Mouse (Mus musculus): ENCODE data around the gene Znhit1. TPM values are rescaled to one million over a fixed set of nuclear protein-coding genes. Genes with fewer than 3 reads are reported as not detected.

The Znhit1 gene
- polyA plus RNA-seq (2014; fragmentation: Illumina TruSeq; extraction: RNeasy Lipid Tissue Mini Kit (QIAGEN cat#74804); ENCODE audit: low replicate concordance): 1.9 TPM

DNA sequence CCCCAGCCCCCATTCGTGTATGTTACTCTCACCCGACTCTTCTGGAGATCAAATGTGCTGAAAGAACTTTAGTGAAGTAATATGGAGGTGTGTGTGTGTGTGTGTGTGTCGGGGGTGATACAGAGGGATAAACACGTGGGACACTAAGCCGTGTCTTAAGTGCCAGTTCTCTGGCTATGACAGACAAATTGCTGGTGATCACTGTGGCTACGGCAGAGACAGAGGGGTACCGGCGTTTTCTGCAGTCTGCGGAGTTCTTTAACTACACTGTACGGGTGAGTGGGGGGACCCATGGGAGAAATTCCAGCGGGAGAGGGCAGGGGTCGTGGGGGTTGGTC lies at the start of gene Znhit1:
TSS of gene Znhit1 (minus strand) at position 88 of the 338 bp plus-strand sequence.

DNA sequence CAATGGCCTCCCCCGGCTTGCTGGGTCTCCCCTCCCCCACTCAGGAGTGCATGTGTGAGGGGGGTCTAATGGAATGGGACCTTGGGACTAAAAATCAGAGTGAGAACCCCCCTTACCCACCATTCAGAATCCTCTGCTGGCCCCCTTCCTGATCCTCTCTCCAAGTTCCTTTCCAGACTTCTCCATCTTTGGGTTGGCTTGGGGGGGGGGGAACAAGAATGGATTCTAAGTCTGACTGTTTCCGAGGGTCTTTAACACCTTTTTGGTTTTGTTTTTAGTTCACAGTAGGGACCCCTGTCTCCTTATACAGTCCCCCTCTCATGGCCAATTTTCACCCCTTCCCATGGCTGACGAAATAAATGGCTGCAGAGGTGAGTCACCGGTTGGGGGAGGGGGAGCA lies 38.3 kb upstream of the Znhit1 start, which contains the start of gene Vgf:
TSS of gene Vgf (plus strand) at position 301 of the 400 bp plus-strand sequence.

DNA sequence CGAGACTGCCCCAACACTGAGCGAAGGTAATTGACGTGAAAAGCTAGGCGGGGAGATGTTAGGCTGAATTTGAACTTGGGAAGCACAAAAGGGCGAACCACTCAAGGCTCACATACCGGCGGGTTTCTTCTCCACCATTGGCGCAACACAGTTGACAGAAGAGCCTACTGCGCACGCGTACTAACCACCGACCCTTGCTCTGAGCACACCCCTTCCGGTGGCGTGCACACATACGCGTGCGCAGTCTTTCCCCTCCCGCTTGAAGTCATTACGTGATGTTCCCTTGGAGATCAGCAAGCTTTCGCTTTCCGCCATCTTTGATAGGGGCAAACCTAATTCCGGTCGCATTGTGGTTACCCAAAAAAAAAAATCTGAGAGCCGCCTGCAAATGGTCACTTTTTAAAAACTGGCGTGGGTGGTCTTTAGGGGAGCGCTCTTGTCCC lies 1.1 kb downstream of the Znhit1 start, which contains the start of gene Plod3:
TSS of gene Plod3 (plus strand) at position 325 of the 443 bp plus-strand sequence.

DNA sequence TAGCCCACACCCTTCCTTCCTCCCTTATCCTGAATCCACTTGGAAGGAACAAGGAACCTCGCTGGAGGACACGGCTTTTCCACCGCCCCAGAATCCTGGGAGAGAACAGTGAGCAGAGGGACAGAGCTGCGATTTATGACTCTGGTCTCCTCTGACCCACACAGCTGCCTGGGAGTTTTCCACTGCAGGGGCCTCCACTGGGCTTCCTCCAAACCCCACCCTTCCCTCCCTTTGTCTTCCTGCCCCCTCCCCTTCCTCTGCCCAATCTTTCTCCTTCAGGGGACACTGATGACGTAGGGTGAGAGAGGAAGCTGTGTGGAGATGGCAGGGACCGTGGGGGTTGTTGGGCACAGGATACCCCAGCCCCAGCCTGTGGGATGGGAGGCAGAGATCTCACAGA lies 21.5 kb downstream of the Znhit1 start, which contains the start of gene Cldn15:
TSS of gene Cldn15 (plus strand) at position 286 of the 400 bp plus-strand sequence.

DNA sequence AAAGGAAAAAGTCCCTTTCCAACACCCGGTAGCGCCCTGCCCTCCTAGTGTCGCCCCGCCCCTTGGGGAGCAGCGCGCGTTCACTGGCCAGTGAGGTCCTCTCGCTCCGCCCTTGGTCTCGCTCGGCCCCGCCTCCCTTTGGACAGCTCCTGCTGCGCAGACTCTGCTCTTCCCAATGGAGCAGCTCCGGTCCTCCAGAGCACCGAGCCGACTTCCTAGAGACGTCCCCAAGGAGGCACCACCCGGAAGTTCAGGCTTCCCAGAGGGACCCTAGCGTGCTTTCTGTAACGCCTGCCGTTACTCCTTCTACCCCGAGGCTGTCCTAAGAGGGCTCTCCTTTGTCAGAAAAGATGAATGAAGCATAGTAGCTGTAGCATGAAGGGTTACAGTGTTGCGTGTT lies 34.8 kb downstream of the Znhit1 start, which contains the start of gene Fis1:
TSS of gene Fis1 (plus strand) at position 261 of the 400 bp plus-strand sequence.

Other genes starting within 250 kb of the Znhit1 start
- gene Col26a1, start 104.8 kb downstream of the Znhit1 start, polyA plus RNA-seq (2014; fragmentation: Illumina TruSeq; extraction: RNeasy Lipid Tissue Mini Kit (QIAGEN cat#74804); ENCODE audit: low replicate concordance): not detected
- 3.0 TPM for gene Ift22, start 79.9 kb downstream of the Znhit1 start, polyA plus RNA-seq (2014; fragmentation: Illumina TruSeq; extraction: RNeasy Lipid Tissue Mini Kit (QIAGEN cat#74804); ENCODE audit: low replicate concordance)
- 3.2 TPM for gene Fis1, start 34.7 kb downstream of the Znhit1 start, polyA plus RNA-seq (2014; fragmentation: Illumina TruSeq; extraction: RNeasy Lipid Tissue Mini Kit (QIAGEN cat#74804); ENCODE audit: low replicate concordance)
- gene Cldn15, start 21.4 kb downstream of the Znhit1 start, polyA plus RNA-seq (2014; fragmentation: Illumina TruSeq; extraction: RNeasy Lipid Tissue Mini Kit (QIAGEN cat#74804); ENCODE audit: low replicate concordance): 94.9 TPM
- gene Plod3, start 1.0 kb downstream of the Znhit1 start, polyA plus RNA-seq (2014; fragmentation: Illumina TruSeq; extraction: RNeasy Lipid Tissue Mini Kit (QIAGEN cat#74804); ENCODE audit: low replicate concordance): 0.45 TPM
- not detected for gene Vgf, start 38.4 kb upstream of the Znhit1 start, polyA plus RNA-seq (2014; fragmentation: Illumina TruSeq; extraction: RNeasy Lipid Tissue Mini Kit (QIAGEN cat#74804); ENCODE audit: low replicate concordance)
- 10.1 TPM for gene Ap1s1, start 58.1 kb upstream of the Znhit1 start, polyA plus RNA-seq (2014; fragmentation: Illumina TruSeq; extraction: RNeasy Lipid Tissue Mini Kit (QIAGEN cat#74804); ENCODE audit: low replicate concordance)
- 1.2 TPM for gene Serpine1, start 84.2 kb upstream of the Znhit1 start, polyA plus RNA-seq (2014; fragmentation: Illumina TruSeq; extraction: RNeasy Lipid Tissue Mini Kit (QIAGEN cat#74804); ENCODE audit: low replicate concordance)
- 26.4 TPM for gene Trim56, start 128.2 kb upstream of the Znhit1 start, polyA plus RNA-seq (2014; fragmentation: Illumina TruSeq; extraction: RNeasy Lipid Tissue Mini Kit (QIAGEN cat#74804); ENCODE audit: low replicate concordance)
- 739 TPM for gene Muc3, start 161.3 kb upstream of the Znhit1 start, polyA plus RNA-seq (2014; fragmentation: Illumina TruSeq; extraction: RNeasy Lipid Tissue Mini Kit (QIAGEN cat#74804); ENCODE audit: low replicate concordance)
- 5.4 TPM for gene Muc3a, start 224.4 kb upstream of the Znhit1 start, polyA plus RNA-seq (2014; fragmentation: Illumina TruSeq; extraction: RNeasy Lipid Tissue Mini Kit (QIAGEN cat#74804); ENCODE audit: low replicate concordance)